ENCODE assay signal across 9 mouse cellular contexts in the genomic region with DNA sequence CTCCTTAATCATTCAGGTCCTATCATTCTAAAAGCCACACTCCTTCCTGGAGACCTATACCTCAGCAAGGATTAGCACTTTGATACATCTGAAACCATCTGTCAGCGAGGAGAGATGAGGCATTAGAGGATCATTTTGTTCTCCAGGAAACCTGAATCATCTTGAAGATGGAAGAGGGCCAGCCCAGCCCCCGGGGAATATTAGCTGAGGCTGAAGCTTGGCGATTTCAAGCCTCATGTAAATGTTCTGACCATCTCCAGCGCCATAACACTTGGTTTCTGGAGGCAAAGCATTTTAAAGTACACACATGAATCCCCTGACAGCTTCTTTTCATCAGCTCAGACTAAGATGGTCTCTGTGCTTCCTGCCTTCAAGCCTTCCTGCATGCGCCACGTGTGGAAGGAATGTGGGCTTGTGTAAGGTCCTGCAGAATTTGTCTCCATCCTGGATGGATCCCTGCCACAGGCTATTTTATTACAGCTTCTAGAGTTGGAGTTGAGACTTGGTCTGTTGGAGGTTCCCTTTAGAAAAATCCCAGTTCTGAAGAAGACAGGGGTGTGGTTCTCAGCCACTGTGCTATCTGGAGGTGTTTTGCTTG. TPM values are rescaled to one million over a fixed set of nuclear protein-coding genes. Genes with fewer than 3 reads are reported as not detected.
DNase-seq lines count a peak whose midpoint lies in the region; ATAC-seq and TF ChIP-seq lines count a peak whose summit lies in the region.
"Had no signal": no experiment of that assay in that cellular context is flagged by ENCODE, and none has a peak within 500 bp of the region (broad histone marks: within the 10 kb centered on the region; RNA-seq: fewer than 3 reads in every experiment).

No protein-coding gene starts in this region.

- no peak overlapping the region for H3K4me3 ChIP-seq in lung, embryonic 14.5 days (ENCODE audit: low read depth, low read length)
- H3K4me3 ChIP-seq in liver, embryonic 12.5 days = no peak overlapping the region; the same call in 1 of the 2 replicates

- H3K27ac ChIP-seq in lung, embryonic 14.5 days (ENCODE audit: low read depth) = no peak overlapping the region
- no peak overlapping the region for H3K27ac ChIP-seq in liver, embryonic 12.5 days

- 59% methylated on average over 6 of the region's 6 CpGs for WGBS in lung, embryonic 14.5 days
- 77% methylated on average over 6 of the region's 6 CpGs for whole genome bisulfite sequencing in liver, embryonic 12.5 days (ENCODE audit: insufficient replicate concordance)

- no peaks in the 10 kb centered on the region for H3K9me3 ChIP-seq in lung, embryonic 14.5 days (ENCODE audit: low read depth, low read length)
- H3K9me3 ChIP-seq in liver, embryonic 12.5 days (replicated peaks) = no peaks in the 10 kb centered on the region
- H3K9me3 ChIP-seq: lung, embryonic 15.5 days had no signal

- no peaks in the 10 kb centered on the region for H3K27me3 ChIP-seq in lung, embryonic 14.5 days (ENCODE audit: insufficient read depth, low read length)
- H3K27me3 ChIP-seq in liver, embryonic 12.5 days (replicated peaks) = no peaks in the 10 kb centered on the region
- H3K27me3 ChIP-seq: lung, embryonic 15.5 days had no signal

- peak overlapping the region; percentile 86 for H3K4me2 ChIP-seq in lung, embryonic 14.5 days
- H3K4me2 ChIP-seq in liver, embryonic 12.5 days = peak overlapping the region; percentile 76

- peak; percentile 42 for TF ChIP-seq CTCF in lung, embryonic 14.5 days (IDR thresholded peaks at IDR 0.05; ENCODE audit: low read depth)

- no peaks in the 10 kb centered on the region for H3K4me1 ChIP-seq in lung, embryonic 14.5 days (ENCODE audit: insufficient read depth)
- H3K4me1 ChIP-seq in liver, embryonic 12.5 days = peaks cover 46% of the 10 kb centered on the region

- peak; percentile 27 for DNase-seq in lung, embryonic 14.5 days
- DNase-seq in lung, postnatal 36 days = no peak
- DNase-seq in brain, adult 2 months (ENCODE audit: low read depth, low spot score) = peak; percentile 63
- peak; percentile 27 to 50 for DNase-seq in heart, adult 9 months (ENCODE audit: low spot score in 2 of 2)
- DNase-seq in thymus, postnatal 4 days = no peak
- no peak for DNase-seq in right cerebral cortex, postnatal 25 days
- DNase-seq in urinary bladder, postnatal 14 days (ENCODE audit: low spot score) = no peak

- H3K9ac ChIP-seq in lung, embryonic 14.5 days = no peak overlapping the region
- H3K9ac ChIP-seq in liver, embryonic 12.5 days = no peak overlapping the region

- H3K36me3 ChIP-seq in lung, embryonic 14.5 days (ENCODE audit: insufficient read depth) = no peaks in the 10 kb centered on the region
- H3K36me3 ChIP-seq in liver, embryonic 12.5 days = peaks cover 12% of the 10 kb centered on the region; the same call in 1 of the 2 replicates
- H3K36me3 ChIP-seq: lung, embryonic 15.5 days had no signal

- ATAC-seq in lung, embryonic 14.5 days (ENCODE audit: insufficient read depth) = no peak
- no peak for ATAC-seq in liver, embryonic 12.5 days

RNA-seq across cellular contexts. Expression of a gene that starts 1.3 kb away (rescaled TPM):
- 93.7 and 98.3 TPM in 2 replicates for polyA plus RNA-seq in lung, embryonic 14.5 days (2014; fragmentation: Nextera tagmentation; extraction: Ambion mirVana)
- polyA plus RNA-seq in liver, embryonic 12.5 days (2016; fragmentation: Nextera tagmentation; extraction: Ambion mirVana) = 38.3 and 47.5 TPM in 2 replicates

RNA-seq across cellular contexts. Expression of a gene that starts 54.5 kb away (rescaled TPM):
- polyA plus RNA-seq in lung, embryonic 14.5 days (2014; fragmentation: Nextera tagmentation; extraction: Ambion mirVana) = 6.8 and 6.9 TPM in 2 replicates
- polyA plus RNA-seq in liver, embryonic 12.5 days (2016; fragmentation: Nextera tagmentation; extraction: Ambion mirVana) = 0.10 and 0.11 TPM in 2 replicates

Comparison
In these comparisons a context has a peak if more than half of its experiments do, and no peak if none do; other contexts are left out.
1. DNase-seq: peak in lung, embryonic 14.5 days (single experiment), brain, adult 2 months (single experiment) and heart, adult 9 months (2 of 2); none in lung, postnatal 36 days (single experiment), thymus, postnatal 4 days (single experiment), right cerebral cortex, postnatal 25 days (single experiment) and urinary bladder, postnatal 14 days (single experiment).